Mouse (Mus musculus) brain, embryonic 14.5 days (tissue): ENCODE measurements at regions not wholly inside any gene's neighbourhood (a gene's known extent, or its start where the extent isn't known, plus 50 kb on each side); places are given as distances from the start of the nearest gene placed in this dataset.

Source experiments
- DNase-seq: peaks from one replicate; pipeline ENCODE4 v3.0.0-alpha.2; 2011; ENCODE audit warnings: low read depth
- CTCF ChIP-seq: fragments of 200-500 bp; IDR thresholded peaks from 2 replicates; pipeline ENCODE4 v1.5.1; 2012; ENCODE audit warnings: inconsistent platforms, mild to moderate bottlenecking, moderate library complexity, borderline replicate concordance; ENCODE audit not compliant: insufficient read depth, insufficient read length; ENCODE audit errors: extremely low read depth
- POLR2A ChIP-seq: fragments of 200-500 bp; IDR thresholded peaks from 2 replicates; pipeline ENCODE4 v1.6.1; 2012; ENCODE audit warnings: mild to moderate bottlenecking, inconsistent platforms, borderline replicate concordance; ENCODE audit not compliant: poor library complexity, insufficient read depth, insufficient read length, severe bottlenecking; ENCODE audit errors: extremely low read depth

DNA sequence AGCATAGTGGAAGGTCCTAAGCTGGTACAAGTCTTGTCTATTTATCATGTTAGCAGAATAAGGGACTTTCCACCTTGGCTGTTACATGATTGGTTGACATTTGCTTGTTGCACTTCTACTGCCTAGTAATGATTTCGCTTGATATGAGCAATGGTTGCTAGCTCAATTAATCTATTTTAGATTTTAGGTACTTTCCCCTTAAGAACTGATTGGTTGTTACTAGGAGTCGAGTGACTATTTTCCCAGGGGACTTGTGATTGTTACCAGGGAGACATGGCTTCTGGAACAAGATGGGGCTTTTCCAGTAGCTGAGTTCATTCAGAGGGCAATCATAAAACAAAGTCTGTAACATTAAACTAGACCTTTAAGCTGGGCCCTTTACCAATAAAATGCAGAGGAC is 100.9 kb downstream of the Nup35 start:
- TF ChIP-seq CTCF = no peak
- no peak for TF ChIP-seq POLR2A
- DNase-seq = no peak

DNA sequence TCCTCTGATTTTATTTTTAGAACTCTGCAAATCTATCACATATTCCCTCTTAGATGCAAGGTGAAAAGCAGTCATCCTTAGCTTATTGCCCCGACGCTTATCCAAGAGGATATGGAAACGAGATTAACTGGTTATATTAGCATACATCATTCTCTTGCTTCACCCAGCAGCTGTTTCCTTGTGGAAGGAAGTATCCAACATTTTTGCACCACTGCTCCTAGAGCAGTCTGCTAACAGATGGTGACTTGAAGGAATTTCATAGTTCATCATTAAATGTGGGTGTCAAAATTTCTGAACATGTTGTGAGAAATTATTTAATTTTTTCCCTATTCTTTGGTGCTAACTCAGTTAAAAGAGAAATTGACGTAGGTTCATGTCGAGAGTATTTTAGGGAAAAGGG is 107.0 kb downstream of the Nup35 start:
- TF ChIP-seq CTCF = no peak
- no peak for TF ChIP-seq POLR2A
- peak; percentile 38 for DNase-seq

DNA sequence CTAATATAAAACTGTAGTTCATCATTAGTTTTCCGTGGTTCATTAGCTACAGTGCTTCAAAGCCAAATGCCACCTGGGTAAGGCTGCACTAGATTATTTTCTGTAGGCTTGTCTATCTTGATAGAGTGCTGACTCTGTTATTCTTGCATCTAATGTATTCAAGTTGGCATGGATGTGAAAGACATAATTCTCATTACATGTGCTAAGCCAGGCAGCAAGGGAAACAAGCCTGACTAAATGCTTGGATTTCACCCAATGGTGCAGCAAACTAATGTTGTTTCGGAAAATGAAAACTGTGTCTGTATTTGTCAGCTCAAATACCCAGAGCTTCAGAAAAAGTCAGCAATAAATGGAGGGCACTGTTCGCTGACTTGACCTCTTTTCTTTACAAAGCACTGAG is 114.3 kb downstream of the Nup35 start:
- no peak for TF ChIP-seq POLR2A
- no peak for TF ChIP-seq CTCF
- DNase-seq = peak; percentile 73

DNA sequence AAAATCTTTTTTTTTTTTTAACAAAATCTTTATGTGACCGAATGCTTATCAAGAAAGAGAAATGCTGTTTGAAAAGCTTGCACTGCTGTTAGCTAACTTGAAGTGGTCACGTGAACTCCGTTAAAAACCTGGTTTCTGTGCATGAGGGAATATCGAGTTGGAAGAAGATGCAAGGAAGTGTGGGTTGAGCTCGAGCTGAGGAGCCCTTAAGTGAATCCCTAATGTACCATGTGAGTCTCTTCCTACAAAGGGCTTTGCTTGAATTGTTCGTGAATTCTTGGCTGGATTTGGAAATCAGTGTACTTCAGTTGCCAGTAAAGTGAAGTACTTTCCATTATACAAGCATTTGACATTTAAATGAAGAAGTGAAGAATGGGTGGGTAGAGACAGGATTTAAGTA is 129.7 kb downstream of the Nup35 start:
- TF ChIP-seq CTCF = no peak
- TF ChIP-seq POLR2A = no peak

DNA sequence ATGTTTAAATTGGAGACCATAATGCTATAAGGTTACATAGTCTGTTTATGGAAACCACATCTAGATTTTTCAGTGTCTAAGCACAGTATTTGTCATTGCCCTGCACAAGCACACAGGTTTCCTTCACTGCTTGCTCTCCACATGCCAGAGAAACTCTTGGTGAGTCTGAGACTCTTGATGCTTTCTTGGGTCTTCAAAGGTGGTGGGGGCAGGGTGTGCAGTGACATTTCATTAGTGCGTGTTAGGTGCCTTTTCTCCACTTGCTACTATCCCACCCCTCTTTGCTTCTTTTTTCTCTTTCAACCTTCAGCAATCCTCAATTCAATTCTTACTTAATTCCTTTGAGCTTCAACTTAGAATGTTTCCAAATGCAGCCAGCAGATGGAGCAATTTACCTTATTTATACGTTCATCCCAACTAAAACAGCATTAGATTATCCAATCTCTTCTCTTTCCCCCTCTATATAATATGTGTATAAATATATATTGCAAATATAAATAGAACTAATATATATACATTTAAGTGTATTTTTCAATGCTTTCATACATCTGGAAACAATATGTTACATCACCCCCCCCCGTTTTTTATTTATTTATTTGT is 145.1 kb downstream of the Nup35 start:
- TF ChIP-seq POLR2A = no peak
- TF ChIP-seq CTCF = no peak
- peak; percentile 84 for DNase-seq

More for the DNA sequence above, 129.7 kb downstream of the Nup35 start:
- DNase-seq = no peak

DNA sequence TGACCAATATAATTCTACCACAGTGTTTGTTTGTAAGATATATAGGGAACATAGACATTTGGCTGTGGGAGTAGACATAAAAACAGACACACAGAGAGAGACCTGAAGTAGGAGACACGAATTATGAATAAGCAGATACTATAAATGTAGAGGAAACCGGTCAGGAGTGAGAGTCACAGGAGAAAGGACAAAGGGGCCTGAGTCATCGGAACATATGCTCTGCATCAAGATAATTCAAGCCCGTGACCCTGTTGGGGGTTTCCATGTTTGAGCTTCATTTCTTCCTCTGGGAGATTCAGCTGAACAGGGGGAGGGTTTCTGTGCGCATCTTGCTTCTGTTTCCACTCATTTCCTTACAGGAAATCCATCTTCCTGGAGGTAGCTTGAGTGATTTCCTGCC is 154.1 kb downstream of the Nup35 start:
- DNase-seq = no peak
- no peak for TF ChIP-seq POLR2A
- no peak for TF ChIP-seq CTCF

DNA sequence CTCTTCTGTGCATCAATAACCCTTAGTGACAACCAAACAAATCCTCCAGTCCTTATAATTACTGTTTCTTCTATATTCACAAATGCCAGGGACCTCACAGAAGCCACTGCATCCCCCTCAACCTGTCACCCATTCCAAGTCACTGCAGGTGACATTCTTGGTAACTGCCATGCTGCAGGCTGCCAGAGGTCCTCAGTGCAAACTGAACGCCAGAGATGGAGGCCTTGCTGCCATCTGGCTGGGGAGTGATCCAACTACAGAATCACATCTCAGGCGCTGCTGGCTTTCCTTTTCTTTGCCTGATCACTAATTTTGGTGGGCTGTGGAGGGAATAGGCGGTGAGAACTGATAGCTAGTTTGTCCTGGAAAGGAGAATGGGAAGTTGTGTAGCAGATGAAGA is 155.4 kb downstream of the Nup35 start:
- no peak for TF ChIP-seq POLR2A
- TF ChIP-seq CTCF = no peak
- peak; percentile 42 for DNase-seq

DNA sequence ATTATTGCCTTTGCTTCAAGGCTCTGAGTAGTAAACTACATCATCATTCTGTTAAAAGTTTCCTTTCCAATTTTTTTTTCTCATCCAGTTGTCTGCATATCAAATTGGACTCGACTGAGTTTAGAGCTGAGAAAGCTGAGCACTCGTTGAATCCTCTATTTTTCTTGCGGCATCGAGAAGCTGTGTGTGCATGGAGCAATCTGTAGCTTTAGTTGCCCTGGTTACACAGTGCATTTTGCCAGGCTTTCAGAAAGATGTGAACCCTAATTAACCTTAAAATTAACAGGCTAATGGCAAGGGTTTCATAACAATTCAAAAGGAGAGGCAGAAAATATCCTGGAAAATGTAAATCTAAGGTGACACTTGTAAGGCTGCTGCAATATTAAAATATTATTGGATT is 169.3 kb downstream of the Nup35 start:
- TF ChIP-seq POLR2A = no peak
- TF ChIP-seq CTCF = no peak
- DNase-seq = peak; percentile 59

DNA sequence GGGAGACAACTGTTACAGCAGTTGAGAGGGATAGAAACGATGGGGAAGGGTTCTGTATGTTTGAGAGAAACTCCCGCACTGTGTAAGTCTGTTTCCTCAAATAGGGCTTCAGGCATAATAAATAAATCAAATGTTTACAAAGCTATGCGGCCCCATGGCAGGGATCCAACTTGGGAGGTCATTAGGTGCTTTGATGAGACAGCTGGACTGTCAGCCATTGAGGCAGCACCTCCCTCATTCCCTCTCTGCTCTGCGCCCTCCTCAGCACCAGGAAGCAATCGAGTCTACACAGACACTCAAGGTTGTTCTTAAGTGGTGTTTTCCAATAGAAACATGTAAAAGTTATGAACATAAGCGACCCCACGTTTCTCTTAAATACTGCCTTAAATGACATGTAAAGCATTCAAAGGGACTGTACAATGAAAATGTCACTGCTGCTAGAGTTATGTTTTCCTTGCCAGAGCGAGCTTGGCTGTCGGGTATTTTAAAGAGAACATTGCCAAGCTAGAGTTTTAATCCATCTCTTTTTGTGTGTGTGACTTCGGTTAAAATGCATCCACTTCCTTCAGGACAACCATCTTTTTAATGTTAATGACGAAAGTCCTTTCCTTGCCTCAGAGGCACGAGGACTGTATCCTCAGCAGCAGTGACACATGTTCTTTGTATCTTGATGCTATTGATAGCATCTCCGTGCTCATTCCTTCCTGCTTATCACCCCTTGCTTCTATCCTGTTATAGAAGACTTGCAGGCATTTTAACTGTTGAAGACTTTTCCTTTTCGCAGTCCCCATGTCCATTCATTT is 176.5 kb downstream of the Nup35 start:
- peak; percentile 19 for DNase-seq
- TF ChIP-seq CTCF = no peak
- no peak for TF ChIP-seq POLR2A

DNA sequence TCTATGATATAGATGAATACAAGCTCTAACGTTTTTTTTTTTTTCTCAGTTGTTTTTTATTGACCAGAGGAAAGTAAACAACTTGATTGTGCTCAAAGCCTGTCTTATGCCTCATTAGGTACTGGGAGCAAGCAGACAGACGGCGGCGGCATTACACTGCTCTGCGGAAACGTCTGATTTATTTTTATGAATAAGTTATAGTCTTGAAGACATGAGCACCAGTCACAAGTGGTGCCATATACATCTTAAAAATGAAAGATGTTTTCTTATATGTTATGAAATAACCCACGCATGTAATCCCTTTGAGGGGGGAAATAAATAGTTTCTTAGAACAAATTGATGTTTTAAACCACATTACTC is 177.1 kb downstream of the Nup35 start:
- TF ChIP-seq CTCF (no peak), POLR2A (no peak)
- peak; percentile 22 for DNase-seq

DNA sequence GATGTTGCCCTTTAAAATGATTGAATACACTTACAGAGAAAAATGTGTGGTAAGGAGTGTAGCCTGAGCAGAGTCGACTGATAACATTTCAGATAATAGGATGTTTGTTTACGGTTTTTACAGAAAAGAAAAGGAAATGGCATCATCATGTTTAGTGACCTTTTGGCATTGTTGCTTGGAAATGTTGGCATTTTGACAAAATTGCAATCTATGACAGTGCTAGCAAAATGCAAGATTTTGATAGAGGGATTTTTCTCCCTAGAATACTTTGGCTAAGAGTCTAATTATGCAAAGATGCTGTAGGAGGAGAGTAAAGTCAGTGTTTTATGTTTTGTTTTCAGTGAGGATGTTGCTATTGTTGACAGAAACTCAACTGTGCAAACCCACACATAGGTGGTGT is 202.2 kb downstream of the Nup35 start:
- no peak for DNase-seq
- TF ChIP-seq CTCF (no peak), POLR2A (no peak)

DNA sequence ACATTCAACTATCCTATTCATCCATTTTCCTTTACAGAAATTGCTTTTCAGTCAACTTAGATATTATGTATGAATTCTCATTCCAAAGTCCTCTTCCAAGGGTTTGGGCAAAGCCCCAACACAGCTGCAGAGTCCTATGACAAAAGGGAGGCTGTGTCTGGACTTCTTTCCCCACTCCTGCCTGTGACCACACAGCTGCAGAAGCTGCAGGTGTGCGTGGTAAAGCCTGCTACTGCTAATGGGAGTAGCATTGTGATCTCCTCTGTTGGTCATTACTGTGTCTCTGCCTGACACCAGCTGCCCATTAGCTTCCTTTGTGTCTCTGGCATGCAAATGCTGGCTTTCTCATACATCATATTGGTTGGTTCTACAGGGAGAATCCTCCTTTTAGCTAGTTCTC is 234.0 kb downstream of the Nup35 start:
- no peak for TF ChIP-seq CTCF
- peak; percentile 62 for DNase-seq
